Mouse (Mus musculus) thymus, adult 2 months (tissue): ENCODE measurements around the gene Gli2.

ENCODE experiments used
- CTCF ChIP-seq: fragments of 200-500 bp; IDR thresholded peaks from 2 replicates; pipeline ENCODE4 v1.5.1; 2012; ENCODE audit warnings: mild to moderate bottlenecking, control low read depth, low read length, moderate library complexity, borderline replicate concordance; ENCODE audit not compliant: control insufficient read depth, poor library complexity, insufficient read depth; ENCODE audit errors: extremely low read depth
- POLR2A ChIP-seq: fragments of 200-500 bp; IDR thresholded peaks from 2 replicates; pipeline ENCODE4 v1.6.1; 2012; ENCODE audit warnings: mild to moderate bottlenecking, low read length, control low read depth, moderate library complexity; ENCODE audit not compliant: control insufficient read depth, poor library complexity, insufficient read depth; ENCODE audit errors: extremely low read depth

GRCm38 (mm10) chr1:119085771-119086170 is 32.4 kb upstream of the Gli2 start:
- TF ChIP-seq CTCF, result no peak
- no peak for TF ChIP-seq POLR2A
